Mouse (Mus musculus): ENCODE results near the gene Jade1. TPM values are rescaled to one million over a fixed set of nuclear protein-coding genes. Genes with fewer than 3 reads are reported as not detected.
A peak's percentile ranks its signal among the peaks of the same experiment; 100 is the strongest.

Gene Jade1
- 20.9 and 21.9 TPM in 2 replicates for polyA plus RNA-seq (2016; fragmentation: Nextera tagmentation; extraction: Ambion mirVana)

DNA sequence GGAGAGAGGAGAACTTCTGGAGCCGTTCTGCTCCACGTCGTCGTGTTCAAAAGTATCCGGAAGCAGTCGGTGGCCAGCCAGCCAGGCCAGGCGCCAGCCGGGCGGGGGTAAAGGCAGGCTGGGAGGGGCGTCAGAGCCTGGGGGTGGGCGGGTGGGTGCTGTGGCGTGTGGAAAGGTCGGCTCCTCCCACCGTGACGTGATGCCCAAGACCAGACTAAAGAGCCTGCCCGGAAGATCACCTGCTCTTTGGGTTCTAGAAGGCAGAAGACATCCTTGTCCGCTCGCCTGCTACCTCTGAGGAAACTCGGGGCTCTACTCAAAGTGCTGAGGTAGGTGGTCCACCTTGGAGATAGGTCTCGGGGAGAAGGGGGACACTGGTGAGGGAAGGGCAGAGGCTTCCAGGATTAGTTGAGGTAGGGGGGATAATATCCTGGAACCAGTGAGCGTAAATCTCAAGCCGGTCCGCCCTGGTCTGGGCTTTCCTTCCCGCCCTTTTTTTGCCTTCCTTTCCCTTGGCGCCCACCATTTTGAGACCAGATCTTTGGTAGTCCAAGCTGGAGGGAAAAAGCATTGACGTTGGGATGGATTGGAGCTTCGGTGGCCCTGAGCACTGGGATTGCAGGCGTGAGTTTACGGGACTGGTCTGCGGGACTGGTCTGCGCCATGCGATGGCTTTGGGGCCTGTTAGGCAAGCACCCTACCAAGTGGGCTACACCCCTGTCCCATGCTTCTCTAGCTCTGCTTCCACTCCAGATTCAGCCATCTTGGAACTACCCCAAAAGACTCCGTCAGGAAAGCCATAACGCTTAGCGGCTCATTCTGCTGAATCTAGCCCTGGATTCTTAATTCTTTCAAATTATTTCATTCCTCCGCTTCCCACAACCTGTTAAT, at the start of gene Jade1:
Gene Jade1, plus strand, starts transcription at position 241 of the 891 bp plus-strand sequence.
- no peak within 1 kb of the TSS for H3K4me3 ChIP-seq (replicated peaks)
- no peaks in the 10 kb centered on the region for H3K27me3 ChIP-seq
- H3K9me3 ChIP-seq, result no peaks in the 10 kb centered on the region
- H3K36me3 ChIP-seq (replicated peaks), result no peaks in the 10 kb centered on the region
- ATAC-seq (ENCODE audit: low FRiP score), result no peak
- no peak within 1 kb of the TSS for H3K4me2 ChIP-seq
- H3K27ac ChIP-seq, result no peak within 1 kb of the TSS
- no peaks in the 10 kb centered on the region for H3K4me1 ChIP-seq
- WGBS, result 95% methylated on average over 36 of the region's 36 CpGs
- H3K9ac ChIP-seq, result no peak within 1 kb of the TSS

GRCm38 (mm10) chr3:41509441-41509840, 46.1 kb upstream of the Jade1 start:
- Histone ChIP-seq H3K27me3 (no peaks in the 10 kb centered on the region), H3K4me1 (no peaks in the 10 kb centered on the region; the same call in 1 of the 2 replicates), H3K9me3 (no peaks in the 10 kb centered on the region), H3K9ac (no peak overlapping the region), H3K4me2 (no peak overlapping the region), H3K27ac (no peak overlapping the region), H3K36me3 (replicated peaks) (no peaks in the 10 kb centered on the region), H3K4me3 (replicated peaks) (no peak overlapping the region)
- no peak for ATAC-seq (ENCODE audit: low FRiP score)
- 91% methylated on average over 2 of the region's 2 CpGs for WGBS

DNA sequence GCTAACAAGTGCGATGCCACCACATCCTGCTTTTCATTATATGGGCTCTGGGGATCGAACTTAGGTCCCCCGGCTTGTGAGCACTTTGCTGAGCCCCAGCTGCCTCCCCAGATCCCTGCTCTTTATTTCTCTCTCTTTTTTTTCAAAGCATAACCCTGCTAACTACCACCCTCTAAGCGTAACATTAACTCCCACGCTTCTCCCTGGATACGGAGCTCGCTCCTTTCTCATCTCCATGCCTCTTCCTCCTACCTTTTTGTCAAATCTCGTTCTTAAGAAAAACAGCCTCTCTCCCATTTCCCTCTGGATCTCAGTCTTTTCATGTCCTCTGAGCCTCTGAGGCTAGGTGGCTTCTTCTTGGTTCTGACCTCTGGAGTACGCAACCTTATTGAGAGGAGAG, 45.3 kb upstream of the Jade1 start:
- no peak overlapping the region for H3K4me2 ChIP-seq
- 84% methylated on average over 9 of the region's 9 CpGs for WGBS
- no peak overlapping the region for H3K27ac ChIP-seq

DNA sequence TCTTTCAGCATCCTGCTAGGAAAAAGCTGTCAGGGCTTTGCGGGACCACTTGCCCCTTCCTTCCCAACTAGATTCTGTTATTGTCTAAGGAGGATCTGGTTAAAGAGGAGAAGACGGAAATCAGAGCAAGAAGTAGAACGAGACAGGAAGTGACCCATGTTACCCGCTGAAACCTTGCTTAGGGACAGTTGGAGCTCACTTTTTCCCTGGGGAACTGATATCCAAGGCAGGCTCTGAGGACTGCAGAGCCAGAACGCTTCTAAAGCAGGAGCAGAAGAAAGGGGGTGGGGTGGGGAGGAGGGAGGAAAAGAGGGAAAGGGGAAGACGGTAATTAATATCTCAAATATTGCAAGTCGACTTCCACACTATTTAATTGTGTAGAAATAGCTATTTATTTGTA, 44.8 kb upstream of the Jade1 start:
- Histone ChIP-seq H3K27ac (no peak overlapping the region), H3K4me2 (no peak overlapping the region), H3K36me3 (replicated peaks) (no peaks in the 10 kb centered on the region), H3K9ac (no peak overlapping the region), H3K27me3 (no peaks in the 10 kb centered on the region), H3K4me1 (no peaks in the 10 kb centered on the region; the same call in 1 of the 2 replicates), H3K4me3 (replicated peaks) (no peak overlapping the region), H3K9me3 (no peaks in the 10 kb centered on the region)
- WGBS, result 76% methylated on average over 7 of the region's 7 CpGs
- ATAC-seq (ENCODE audit: low FRiP score), result no peak

More for the DNA sequence above, 45.3 kb upstream of the Jade1 start:
- Histone ChIP-seq H3K9me3 (no peaks in the 10 kb centered on the region), H3K4me1 (no peaks in the 10 kb centered on the region; the same call in 1 of the 2 replicates), H3K36me3 (replicated peaks) (no peaks in the 10 kb centered on the region), H3K27me3 (no peaks in the 10 kb centered on the region), H3K9ac (no peak overlapping the region), H3K4me3 (replicated peaks) (no peak overlapping the region)
- no peak for ATAC-seq (ENCODE audit: low FRiP score)

DNA sequence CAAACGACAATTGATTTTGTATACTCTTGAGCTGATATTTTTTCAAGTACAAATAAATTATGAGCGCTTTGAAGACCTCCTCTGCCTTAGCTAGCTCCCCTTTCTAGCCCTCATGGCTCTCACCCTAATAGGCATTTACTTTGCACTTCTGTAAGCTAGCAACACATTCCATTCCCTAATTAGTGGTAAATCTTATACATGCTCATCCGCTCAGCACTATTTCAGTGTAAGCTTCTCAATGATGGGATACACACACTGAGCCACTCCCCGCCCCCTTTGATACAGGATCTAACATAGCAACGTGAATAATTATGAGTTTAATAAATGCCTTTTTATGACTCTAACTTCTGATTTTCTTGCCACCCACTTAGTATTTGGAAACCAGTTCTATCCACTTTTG, 41.5 kb upstream of the Jade1 start:
- Histone ChIP-seq H3K27ac (no peak overlapping the region), H3K4me2 (no peak overlapping the region), H3K4me1 (no peaks in the 10 kb centered on the region; the same call in 1 of the 2 replicates), H3K9me3 (no peaks in the 10 kb centered on the region), H3K36me3 (replicated peaks) (no peaks in the 10 kb centered on the region), H3K27me3 (no peaks in the 10 kb centered on the region), H3K4me3 (replicated peaks) (no peak overlapping the region), H3K9ac (no peak overlapping the region)
- 47% methylated on average over 5 of the region's 5 CpGs for WGBS
- peak; percentile 36; the same call in 1 of the 2 replicates for ATAC-seq (ENCODE audit: low FRiP score)

DNA sequence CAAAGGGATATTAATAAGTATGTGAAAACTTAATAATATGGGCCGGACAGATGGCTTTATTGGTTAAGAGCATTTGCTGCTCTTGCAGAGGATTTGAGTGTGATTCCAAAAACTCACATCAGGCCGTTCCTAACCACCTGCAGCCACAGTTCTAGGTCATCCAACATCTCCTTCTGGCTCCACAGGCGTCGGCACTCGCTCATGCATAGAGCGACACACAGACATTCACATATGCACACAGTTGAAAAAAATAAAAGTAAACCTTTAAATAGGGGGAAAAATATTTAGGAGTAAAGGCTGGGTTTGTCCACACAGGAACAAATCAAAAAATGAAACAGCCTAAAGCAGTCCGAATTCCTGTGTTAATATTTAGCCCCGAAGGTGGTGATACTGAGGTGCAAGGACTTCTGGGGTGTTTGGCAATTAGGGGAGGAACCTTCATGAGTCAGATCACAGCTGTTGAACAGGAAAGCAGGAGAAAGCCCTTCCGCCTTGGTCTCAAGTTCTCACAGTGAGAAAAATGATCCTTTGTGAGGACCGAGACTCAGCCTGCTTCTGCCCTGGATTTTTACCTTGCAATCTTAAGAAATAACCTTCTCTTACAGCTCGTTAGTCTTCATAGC, 40.7 kb upstream of the Jade1 start:
- 78% methylated on average over 11 of the region's 11 CpGs for WGBS
- no peaks in the 10 kb centered on the region for H3K27me3 ChIP-seq
- H3K9ac ChIP-seq, result no peak overlapping the region
- no peak overlapping the region for H3K4me3 ChIP-seq (replicated peaks)
- no peak overlapping the region for H3K27ac ChIP-seq
- H3K36me3 ChIP-seq (replicated peaks), result no peaks in the 10 kb centered on the region
- no peak for ATAC-seq (ENCODE audit: low FRiP score)
- no peaks in the 10 kb centered on the region for H3K9me3 ChIP-seq
- no peaks in the 10 kb centered on the region; the same call in 1 of the 2 replicates for H3K4me1 ChIP-seq
- no peak overlapping the region for H3K4me2 ChIP-seq

- Histone ChIP-seq H3K4me1 (peaks cover 4% of the 10 kb centered on the region; the same call in 1 of the 2 replicates), H3K4me3 (replicated peaks) (no peak overlapping the region), H3K27me3 (no peaks in the 10 kb centered on the region), H3K27ac (no peak overlapping the region), H3K4me2 (no peak overlapping the region), H3K36me3 (replicated peaks) (no peaks in the 10 kb centered on the region), H3K9me3 (no peaks in the 10 kb centered on the region), H3K9ac (no peak overlapping the region)
- no peak for ATAC-seq (ENCODE audit: low FRiP score)
- WGBS, result 81% methylated on average over 8 of the region's 8 CpGs
These were observed 38.5 kb upstream of the Jade1 start for GRCm38 (mm10) chr3:41516961-41517518.

DNA sequence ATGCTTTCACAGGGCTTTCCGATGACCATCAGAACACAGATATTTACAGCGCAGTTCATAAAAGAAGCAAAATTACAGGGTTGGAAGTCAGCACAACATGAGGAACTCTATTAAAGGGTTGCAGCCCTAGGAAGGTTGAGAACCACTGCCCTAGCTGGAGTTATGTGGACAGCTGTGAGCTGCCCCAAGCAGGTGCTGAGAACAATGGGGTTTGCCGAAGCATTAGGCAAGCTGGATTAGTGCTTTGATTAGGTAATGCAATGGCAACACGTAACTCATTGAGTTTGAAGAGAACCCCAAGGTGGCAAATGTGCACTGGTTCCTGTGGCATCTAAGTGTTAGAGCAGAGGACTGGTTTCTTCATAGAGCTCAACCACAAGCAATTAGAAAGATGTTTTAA, 34.6 kb upstream of the Jade1 start:
- H3K36me3 ChIP-seq (replicated peaks), result no peaks in the 10 kb centered on the region
- ATAC-seq (ENCODE audit: low FRiP score), result no peak
- no peak overlapping the region for H3K4me3 ChIP-seq (replicated peaks)
- 71% methylated on average over 4 of the region's 4 CpGs for WGBS
- H3K27ac ChIP-seq, result no peak overlapping the region
- H3K4me2 ChIP-seq, result no peak overlapping the region
- H3K4me1 ChIP-seq, result peaks cover 11% of the 10 kb centered on the region
- H3K9me3 ChIP-seq, result 0 out of 2 replicates have a peak, but pooled peaks cover 5% of the 10 kb centered on the region
- H3K9ac ChIP-seq, result no peak overlapping the region
- H3K27me3 ChIP-seq, result no peaks in the 10 kb centered on the region

GRCm38 (mm10) chr3:41521733-41522132, 33.8 kb upstream of the Jade1 start:
- Histone ChIP-seq H3K9ac (no peak overlapping the region), H3K4me2 (no peak overlapping the region), H3K4me3 (replicated peaks) (no peak overlapping the region), H3K27ac (no peak overlapping the region), H3K9me3 (0 out of 2 replicates have a peak, but pooled peaks cover 5% of the 10 kb centered on the region), H3K36me3 (replicated peaks) (no peaks in the 10 kb centered on the region), H3K4me1 (peaks cover 11% of the 10 kb centered on the region), H3K27me3 (no peaks in the 10 kb centered on the region)
- 46% methylated on average over 3 of the region's 3 CpGs for WGBS
- ATAC-seq (ENCODE audit: low FRiP score), result no peak

DNA sequence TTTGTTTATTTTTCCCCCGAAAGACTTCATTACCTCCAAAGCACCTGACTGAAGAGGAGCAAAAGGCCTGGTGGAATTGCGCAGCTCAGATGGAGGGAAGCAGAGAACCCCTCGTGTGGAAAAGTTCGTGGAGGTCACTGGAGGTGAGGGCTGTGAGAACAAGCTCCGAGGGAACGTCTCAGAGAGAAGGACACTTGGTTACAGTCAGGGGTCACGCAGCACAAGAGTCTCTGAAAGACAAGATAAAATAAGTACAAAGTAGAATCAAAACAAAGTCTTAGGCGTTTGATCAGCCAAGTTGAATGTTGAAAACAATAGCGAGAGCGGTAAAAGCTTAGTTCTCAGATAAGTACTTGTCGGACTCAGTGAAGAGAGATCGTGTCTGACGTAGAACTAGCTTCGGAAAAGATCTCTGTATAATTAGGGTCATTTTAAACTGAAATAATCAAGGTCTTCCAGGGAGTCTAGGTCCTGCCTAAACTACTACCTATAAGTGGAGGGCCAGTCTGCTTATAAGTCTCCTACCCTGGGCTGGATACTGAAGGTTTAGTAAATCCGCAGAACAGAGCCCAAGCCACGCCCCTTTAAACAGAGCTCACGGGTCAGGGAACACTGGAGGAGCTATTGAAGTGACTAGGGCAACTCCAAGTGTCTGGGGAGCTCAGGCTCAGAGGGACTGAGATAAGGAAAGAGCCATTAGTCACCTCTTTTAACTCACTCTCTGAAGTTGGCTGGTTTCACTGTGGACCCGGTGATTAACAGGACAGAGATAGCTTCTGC, 33.1 kb upstream of the Jade1 start:
- ATAC-seq (ENCODE audit: low FRiP score), result no peak
- no peaks in the 10 kb centered on the region for H3K36me3 ChIP-seq (replicated peaks)
- no peak overlapping the region for H3K9ac ChIP-seq
- peaks cover 11% of the 10 kb centered on the region for H3K4me1 ChIP-seq
- no peak overlapping the region for H3K4me2 ChIP-seq
- H3K27me3 ChIP-seq, result no peaks in the 10 kb centered on the region
- WGBS, result 37% methylated on average over 18 of the region's 18 CpGs
- H3K27ac ChIP-seq, result no peak overlapping the region
- H3K4me3 ChIP-seq (replicated peaks), result no peak overlapping the region
- H3K9me3 ChIP-seq, result 0 out of 2 replicates have a peak, but pooled peaks cover 5% of the 10 kb centered on the region

GRCm38 (mm10) chr3:41523006-41523375, 32.5 kb upstream of the Jade1 start:
- H3K9ac ChIP-seq, result no peak overlapping the region
- H3K9me3 ChIP-seq, result 0 out of 2 replicates have a peak, but pooled peaks cover 5% of the 10 kb centered on the region
- no peaks in the 10 kb centered on the region for H3K27me3 ChIP-seq
- WGBS, result 62% methylated on average over 2 of the region's 2 CpGs
- no peak for ATAC-seq (ENCODE audit: low FRiP score)
- H3K27ac ChIP-seq, result no peak overlapping the region
- H3K36me3 ChIP-seq (replicated peaks), result no peaks in the 10 kb centered on the region
- no peak overlapping the region for H3K4me2 ChIP-seq
- H3K4me3 ChIP-seq (replicated peaks), result no peak overlapping the region
- peaks cover 11% of the 10 kb centered on the region for H3K4me1 ChIP-seq

DNA sequence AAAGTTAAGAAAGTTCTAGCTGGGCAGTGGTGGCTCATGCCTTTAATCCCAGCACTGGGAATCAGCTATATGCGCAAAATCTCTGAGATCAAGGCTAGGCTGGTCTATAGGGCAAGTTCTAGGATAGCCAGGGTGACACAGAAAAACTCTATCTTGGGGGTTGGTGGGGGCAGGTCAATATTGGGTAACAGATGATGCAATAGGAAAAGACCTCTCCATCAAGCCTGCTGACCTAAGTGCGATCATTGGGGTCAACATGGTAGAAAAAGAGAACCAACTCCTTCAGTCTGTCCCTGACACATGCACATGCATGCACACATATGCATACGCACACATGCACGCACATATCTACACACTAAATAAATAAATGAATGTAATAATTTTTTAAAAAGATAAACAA, 32.1 kb upstream of the Jade1 start:
- WGBS, result 96% methylated on average over 4 of the region's 4 CpGs
- 0 out of 2 replicates have a peak, but pooled peaks cover 5% of the 10 kb centered on the region for H3K9me3 ChIP-seq
- no peak overlapping the region for H3K4me3 ChIP-seq (replicated peaks)
- no peak overlapping the region for H3K27ac ChIP-seq
- ATAC-seq (ENCODE audit: low FRiP score), result no peak
- no peak overlapping the region for H3K4me2 ChIP-seq
- no peaks in the 10 kb centered on the region for H3K36me3 ChIP-seq (replicated peaks)
- no peak overlapping the region for H3K9ac ChIP-seq
- no peaks in the 10 kb centered on the region for H3K27me3 ChIP-seq
- H3K4me1 ChIP-seq, result peaks cover 11% of the 10 kb centered on the region

All from forebrain, embryonic 12.5 days (tissue).